Mouse (Mus musculus) testis, adult 2 months (tissue): ENCODE measurements at regions not wholly inside any gene's neighbourhood (a gene's known extent, or its start where the extent isn't known, plus 50 kb on each side); places are given as distances from the start of the nearest gene placed in this dataset.
A peak's percentile ranks its signal among the peaks of the same experiment; 100 is the strongest.

Source experiments
- H3K27ac ChIP-seq: fragments of 200-500 bp; 2 replicates; pipeline ENCODE4 v1.5.1; 2012; ENCODE audit warnings: low read depth, low read length; ENCODE audit not compliant: control insufficient read depth, insufficient read depth
- H3K27me3 ChIP-seq: fragments of 200-500 bp; 2 replicates; pipeline ENCODE4 v1.6.1; 2012; ENCODE audit warnings: mild to moderate bottlenecking, low read length, moderate library complexity; ENCODE audit not compliant: control insufficient read depth, insufficient read depth
- H3K36me3 ChIP-seq: fragments of 200-500 bp; 2 replicates; pipeline ENCODE4 v1.6.1; 2012; ENCODE audit warnings: mild to moderate bottlenecking, low read length; ENCODE audit not compliant: control insufficient read depth, insufficient read depth
- H3K4me1 ChIP-seq: fragments of 200-500 bp; 2 replicates; pipeline ENCODE4 v1.6.1; 2012; ENCODE audit warnings: low read length; ENCODE audit not compliant: control insufficient read depth, insufficient read depth
- H3K4me3 ChIP-seq: fragments of 200-500 bp; 2 replicates; pipeline ENCODE4 v1.5.1; 2012; ENCODE audit warnings: low read depth, mild to moderate bottlenecking, low read length, moderate library complexity, mixed read lengths; ENCODE audit not compliant: control insufficient read depth
- CTCF ChIP-seq: fragments of 200-500 bp; IDR thresholded peaks from 2 replicates; pipeline ENCODE4 v1.5.1; 2012; ENCODE audit warnings: low read depth, mild to moderate bottlenecking, inconsistent platforms, low read length, moderate library complexity; ENCODE audit not compliant: control insufficient read depth, insufficient read depth, insufficient replicate concordance
- POLR2A ChIP-seq: fragments of 200-500 bp; IDR thresholded peaks from 2 replicates; pipeline ENCODE4 v1.6.1; 2012; ENCODE audit warnings: low read depth, mild to moderate bottlenecking, inconsistent platforms, low read length, moderate library complexity; ENCODE audit not compliant: control insufficient read depth

DNA sequence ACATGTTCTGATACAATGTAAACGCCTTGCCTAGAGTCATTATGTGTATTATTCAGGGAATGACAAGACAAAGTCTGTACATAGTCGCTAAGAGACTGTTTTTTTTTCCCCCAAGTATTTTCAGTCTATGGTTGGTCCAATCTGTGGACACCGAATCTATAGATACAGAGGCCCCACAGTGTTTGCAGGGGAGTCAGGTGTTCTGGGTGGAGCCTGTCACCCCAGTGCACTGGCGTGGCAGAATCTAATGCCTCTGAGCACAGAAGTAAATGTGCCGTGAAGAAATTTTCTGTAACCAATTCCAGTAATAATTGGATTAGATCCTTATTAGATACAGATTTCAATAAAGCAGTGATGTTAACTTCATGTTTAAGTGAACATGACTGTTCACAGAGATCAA is 1130.1 kb upstream of the Gulo start:
- Histone ChIP-seq H3K27me3 (no peaks in the 10 kb centered on the region), H3K4me3 (no peak overlapping the region)

DNA sequence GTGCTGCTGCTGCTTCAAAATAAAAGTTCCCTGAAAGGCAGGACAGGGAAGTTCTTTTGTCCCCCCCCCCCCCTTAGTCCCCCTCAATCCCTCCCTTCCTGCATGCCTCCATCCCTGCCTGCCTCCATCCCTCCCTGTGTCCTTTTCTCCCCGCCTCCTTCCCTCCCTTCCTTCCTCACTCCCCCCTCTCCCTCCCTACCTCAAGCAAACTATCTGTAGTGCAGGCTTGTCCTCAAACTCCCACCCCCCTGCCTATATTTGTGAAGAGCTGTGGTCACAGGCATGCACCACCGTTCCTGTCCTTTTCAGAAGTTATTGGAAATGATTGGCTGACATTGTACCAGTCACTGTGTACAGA is 1127.1 kb upstream of the Gulo start:
- Histone ChIP-seq H3K27me3 (no peaks in the 10 kb centered on the region), H3K27ac (no peak overlapping the region), H3K36me3 (no peaks in the 10 kb centered on the region), H3K4me3 (peak overlapping the region; percentile 59), H3K4me1 (peaks cover 3% of the 10 kb centered on the region)
- TF ChIP-seq POLR2A = 0 out of 2 replicates have a peak, but pooled peaks have one; percentile 16
- TF ChIP-seq CTCF = no peak

More for the DNA sequence above, 1130.1 kb upstream of the Gulo start:
- H3K27ac ChIP-seq = no peak overlapping the region
- H3K4me1 ChIP-seq = peaks cover 3% of the 10 kb centered on the region
- H3K36me3 ChIP-seq = no peaks in the 10 kb centered on the region
- no peak for TF ChIP-seq POLR2A
- TF ChIP-seq CTCF = no peak

DNA sequence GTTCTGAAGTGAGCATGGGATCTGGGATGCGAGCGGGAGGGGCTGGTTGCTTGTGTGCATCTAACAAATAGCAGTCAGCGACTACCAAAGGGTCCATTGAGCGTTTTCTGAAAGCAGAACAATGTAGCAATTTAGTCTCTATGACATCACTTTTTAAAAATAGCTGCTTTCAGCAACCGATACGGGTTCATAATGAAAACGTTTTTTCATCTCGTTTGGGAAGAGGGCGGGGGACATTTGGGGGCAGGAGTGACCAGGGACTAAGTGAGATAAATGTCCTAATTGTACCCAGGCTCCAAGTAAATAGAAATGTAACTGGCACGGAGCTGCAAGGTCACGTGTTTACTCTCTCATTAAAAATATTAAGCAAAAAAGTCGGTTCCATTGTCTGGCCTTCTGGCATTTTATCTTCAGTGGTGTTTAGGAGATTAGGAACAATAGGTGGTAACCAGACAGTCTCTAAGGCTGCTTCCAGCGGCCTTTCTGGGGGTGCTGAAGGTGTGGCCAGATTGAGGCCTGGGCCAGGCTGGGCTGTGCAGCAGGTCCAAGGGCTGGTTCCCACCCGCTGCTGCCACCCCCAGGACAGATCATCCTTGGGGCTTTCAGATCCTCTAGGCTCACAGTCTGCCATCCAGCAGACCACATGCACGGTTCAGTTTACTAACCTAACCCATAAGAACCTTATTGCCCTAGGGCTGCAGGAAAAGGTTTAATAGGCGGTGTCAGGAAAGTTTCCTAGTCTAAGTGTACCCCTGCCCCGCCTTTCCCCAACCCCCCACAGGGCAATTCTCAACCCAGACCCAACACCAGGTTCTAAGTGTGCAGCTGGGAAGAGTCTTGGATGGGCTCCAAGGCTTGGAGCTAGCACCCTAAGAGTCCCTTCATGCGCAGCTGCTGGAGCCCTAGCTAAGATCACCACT is 1126.5 kb upstream of the Gulo start:
- Histone ChIP-seq H3K36me3 (no peaks in the 10 kb centered on the region), H3K4me3 (peak overlapping the region; percentile 45), H3K27ac (peak overlapping the region; percentile 42), H3K27me3 (no peaks in the 10 kb centered on the region), H3K4me1 (peaks cover 3% of the 10 kb centered on the region)
- TF ChIP-seq CTCF (no peak), POLR2A (no peak)

- H3K36me3 ChIP-seq = no peaks in the 10 kb centered on the region
- TF ChIP-seq POLR2A (no peak), CTCF (no peak)
- H3K4me1 ChIP-seq = peaks cover 3% of the 10 kb centered on the region
- no peak overlapping the region for H3K27ac ChIP-seq
- no peak overlapping the region for H3K4me3 ChIP-seq
- H3K27me3 ChIP-seq = no peaks in the 10 kb centered on the region
These were observed 1124.2 kb upstream of the Gulo start for GRCm38 (mm10) chr14:67133221-67133620.

- TF ChIP-seq POLR2A (no peak), CTCF (no peak)
- Histone ChIP-seq H3K27me3 (no peaks in the 10 kb centered on the region), H3K27ac (no peak overlapping the region), H3K36me3 (no peaks in the 10 kb centered on the region), H3K4me3 (no peak overlapping the region), H3K4me1 (no peaks in the 10 kb centered on the region)
These were observed 1118.1 kb upstream of the Gulo start for GRCm38 (mm10) chr14:67127118-67127517.

DNA sequence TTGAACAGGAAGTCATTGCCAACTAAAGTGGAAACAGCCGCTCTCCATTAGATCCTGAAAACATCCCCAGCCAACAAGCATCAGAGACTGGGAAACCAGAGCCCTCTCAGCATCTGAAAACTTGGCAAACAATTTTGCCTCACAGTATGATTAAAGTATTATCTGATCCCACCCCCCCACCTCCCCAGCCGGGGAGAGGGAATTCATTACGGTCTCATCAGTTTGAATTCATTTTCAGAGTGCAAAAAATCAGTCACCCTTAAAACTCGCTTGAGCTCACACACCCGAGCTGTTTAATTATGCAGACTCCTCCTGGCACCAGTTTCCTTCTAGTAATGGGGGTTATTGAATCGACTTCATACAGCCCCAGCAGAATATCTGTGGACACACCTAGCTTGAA is 1117.2 kb upstream of the Gulo start:
- TF ChIP-seq CTCF (no peak), POLR2A (no peak)
- Histone ChIP-seq H3K4me1 (no peaks in the 10 kb centered on the region), H3K27ac (no peak overlapping the region)

GRCm38 (mm10) chr14:67123300-67123699 is 1114.3 kb upstream of the Gulo start:
- TF ChIP-seq CTCF (no peak), POLR2A (no peak)
- no peaks in the 10 kb centered on the region for H3K36me3 ChIP-seq
- no peak overlapping the region for H3K27ac ChIP-seq
- no peaks in the 10 kb centered on the region for H3K27me3 ChIP-seq
- H3K4me1 ChIP-seq = no peaks in the 10 kb centered on the region
- H3K4me3 ChIP-seq = no peak overlapping the region

More for the DNA sequence above, 1117.2 kb upstream of the Gulo start:
- H3K4me3 ChIP-seq = no peak overlapping the region
- H3K36me3 ChIP-seq = no peaks in the 10 kb centered on the region
- H3K27me3 ChIP-seq = no peaks in the 10 kb centered on the region
